Mouse (Mus musculus) fibroblast of lung, adult 2 months (primary cell): ENCODE measurements around the gene Ulk4.
"Not testable (repeated sequence)": the region's sequence is repeated elsewhere in the genome, so short reads cannot be mapped to it uniquely, and the experiment has no call there.

Source experiments
- DNase-seq: peaks from one replicate; pipeline ENCODE4 v3.0.0-alpha.2; 2011; ENCODE audit warnings: low read depth

Ulk4 gene

DNA sequence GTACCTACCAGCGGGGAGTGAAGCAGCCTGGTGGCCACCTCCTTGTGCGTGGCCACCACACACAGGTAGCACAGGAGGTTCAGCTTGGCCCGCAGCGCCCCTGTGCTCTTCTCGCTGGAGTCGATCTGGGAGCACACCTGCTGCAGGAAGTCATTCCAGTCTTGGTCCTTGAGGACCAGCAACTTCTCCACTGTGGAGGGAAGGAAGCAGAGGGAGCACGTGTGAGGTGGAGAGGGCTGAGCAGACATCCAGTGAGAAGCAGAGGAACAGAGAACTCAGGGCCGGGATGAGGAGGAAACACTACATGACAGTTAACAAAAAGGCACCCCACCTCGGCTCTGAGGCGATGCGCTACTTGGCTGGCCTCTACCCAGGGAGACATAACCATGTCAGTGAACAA lies 26.1 kb downstream of the Ulk4 start:
- no peak for DNase-seq

GRCm38 (mm10) chr9:121249805-121250204 lies 27.2 kb downstream of the Ulk4 start:
- DNase-seq = no peak

DNA sequence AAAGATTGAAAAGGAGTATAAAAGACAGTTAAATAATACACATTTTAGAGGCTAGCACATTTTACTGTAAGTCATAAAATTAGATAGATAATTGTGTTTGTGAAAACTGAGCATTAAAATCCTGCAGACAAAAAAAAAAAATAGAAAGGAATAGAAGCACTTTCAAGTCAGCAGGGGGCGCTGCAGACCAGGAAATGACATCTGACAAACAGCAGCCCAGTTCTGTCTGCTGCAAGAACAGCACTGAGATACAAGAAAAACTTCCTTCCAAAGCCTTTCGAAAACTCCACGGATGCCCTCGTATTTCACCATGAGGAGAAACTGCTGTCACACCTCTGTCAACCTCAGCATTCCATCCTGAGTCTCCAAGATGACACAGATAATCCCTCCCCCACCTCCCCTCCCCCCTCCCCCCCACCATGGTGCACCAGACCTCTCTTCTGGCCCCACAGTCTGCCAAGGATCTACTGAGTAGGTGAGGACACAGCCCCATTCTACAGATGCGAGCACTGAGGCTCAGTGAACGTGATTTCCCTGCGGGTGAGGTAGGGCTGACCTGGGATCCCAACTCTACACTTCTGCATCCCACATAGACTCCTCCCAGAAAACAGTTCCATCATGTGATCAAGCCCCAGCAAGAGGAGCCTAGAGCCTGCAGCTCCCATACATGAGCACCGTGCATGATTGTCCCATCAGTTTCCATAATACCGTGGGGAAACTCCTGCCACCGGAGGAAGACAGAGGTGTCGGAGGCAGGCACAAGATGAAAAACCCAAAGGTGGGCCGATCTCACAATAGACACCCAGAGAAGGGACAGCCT lies 28.8 kb downstream of the Ulk4 start:
- peak; percentile 54 for DNase-seq

- DNase-seq = no peak
These were observed 29.9 kb downstream of the Ulk4 start for GRCm38 (mm10) chr9:121247047-121247446.

- no peak for DNase-seq
These were observed 34.7 kb downstream of the Ulk4 start for GRCm38 (mm10) chr9:121242331-121242730.

DNA sequence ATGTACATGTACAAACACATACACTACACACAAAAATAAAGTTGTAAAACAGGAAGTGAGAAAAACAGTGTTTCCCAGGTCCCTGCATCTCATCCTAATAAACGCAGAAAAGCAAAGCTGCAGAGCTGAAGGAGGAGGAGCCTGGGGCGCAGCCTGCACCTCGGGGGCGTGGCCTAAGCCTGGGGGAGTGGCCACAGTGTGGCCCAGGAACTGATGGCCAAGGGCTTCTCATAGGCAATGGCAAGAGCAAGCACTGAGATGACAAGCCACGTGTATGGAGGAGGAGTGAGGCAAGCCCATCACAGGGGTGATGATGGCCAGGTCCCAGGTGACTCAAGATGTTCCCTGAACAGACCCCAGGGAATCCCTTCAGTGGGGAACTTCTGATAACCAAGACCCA lies 35.2 kb downstream of the Ulk4 start:
- no peak for DNase-seq

DNA sequence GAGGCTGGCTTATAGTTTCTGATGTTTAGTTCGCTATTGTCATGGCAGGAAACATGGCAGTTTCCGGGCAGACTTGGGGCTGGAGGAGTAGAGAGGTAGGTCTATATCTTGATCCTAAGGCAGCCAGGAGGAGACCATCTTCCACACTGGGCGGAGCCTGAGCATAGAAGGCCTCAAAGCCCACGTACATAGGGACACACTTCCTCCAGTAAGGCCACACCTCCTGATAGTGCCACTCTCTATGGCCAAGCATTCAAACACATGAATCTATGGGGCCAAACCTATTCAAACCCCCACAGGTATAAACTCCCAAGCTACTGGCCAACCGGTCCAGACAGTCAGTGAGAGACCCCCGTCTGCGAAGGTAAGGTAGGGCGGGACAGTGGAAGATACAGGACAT lies 35.6 kb downstream of the Ulk4 start:
- no peak for DNase-seq

- peak; percentile 53 for DNase-seq
These were observed 36.8 kb downstream of the Ulk4 start for GRCm38 (mm10) chr9:121240242-121240641.

DNA sequence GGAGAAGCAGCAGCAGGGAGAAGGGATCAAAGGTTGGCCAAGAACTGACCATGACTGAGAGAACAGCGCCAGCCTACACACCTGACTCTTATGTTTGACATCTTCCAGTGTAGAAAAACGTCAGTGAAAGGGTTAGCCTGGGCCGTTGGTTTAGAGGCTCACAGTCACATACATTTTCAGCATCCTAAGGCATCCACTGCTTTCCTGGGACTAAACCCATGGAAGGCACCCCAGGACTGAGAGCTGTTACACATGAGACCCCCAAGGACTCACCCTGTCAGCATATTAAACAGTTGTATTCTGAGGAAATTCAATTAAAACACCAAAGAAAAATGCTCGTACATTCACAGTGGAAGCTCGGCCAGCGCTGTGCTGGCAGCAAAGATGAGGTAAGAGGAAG lies 37.4 kb downstream of the Ulk4 start:
- no peak for DNase-seq

- DNase-seq = no peak
These were observed 58.4 kb downstream of the Ulk4 start for GRCm38 (mm10) chr9:121218636-121219035.

DNA sequence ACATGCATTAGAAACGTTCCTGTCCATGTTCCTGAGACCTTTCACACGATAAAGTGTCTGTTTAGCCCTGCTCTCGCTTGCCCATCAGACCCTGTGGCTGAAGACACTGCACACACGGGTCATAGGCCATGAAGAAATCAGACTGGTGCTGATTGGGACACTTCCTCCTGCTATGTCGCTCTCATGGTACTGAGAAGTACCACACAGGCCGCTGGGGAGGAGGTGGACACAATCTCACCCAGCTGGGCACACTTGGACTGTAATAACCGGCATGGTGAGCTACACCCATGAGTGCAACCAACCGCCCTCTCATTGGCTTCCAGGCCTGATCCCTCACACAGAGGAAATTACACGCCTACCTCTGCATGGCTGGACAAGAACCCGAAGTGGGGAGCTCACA lies 58.8 kb downstream of the Ulk4 start:
- no peak for DNase-seq

- DNase-seq = no peak
These were observed 59.3 kb downstream of the Ulk4 start for GRCm38 (mm10) chr9:121217742-121218141.

GRCm38 (mm10) chr9:121216536-121217320 lies 60.3 kb downstream of the Ulk4 start:
- no peak for DNase-seq

GRCm38 (mm10) chr9:121215349-121216000 lies 61.5 kb downstream of the Ulk4 start:
- peak; percentile 28 for DNase-seq

DNA sequence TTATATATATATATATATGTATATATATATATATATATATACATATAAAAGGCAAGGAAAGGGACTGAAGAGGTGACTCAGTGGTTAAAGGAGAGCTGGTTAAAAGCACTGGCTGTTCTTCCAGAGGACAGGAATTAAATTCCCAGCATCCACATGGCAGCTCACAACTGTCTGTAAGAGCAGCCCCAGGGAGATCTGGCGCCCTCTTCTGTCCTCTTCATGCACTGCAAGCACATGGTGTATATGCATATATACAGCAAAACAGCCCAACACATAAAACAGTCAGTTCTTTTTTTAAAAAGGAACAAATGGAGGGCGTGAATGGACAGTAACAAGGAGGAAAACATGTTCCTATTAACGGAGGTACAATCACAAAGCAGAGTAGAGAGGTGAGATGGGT lies 64.7 kb downstream of the Ulk4 start:
- DNase-seq = no peak

DNA sequence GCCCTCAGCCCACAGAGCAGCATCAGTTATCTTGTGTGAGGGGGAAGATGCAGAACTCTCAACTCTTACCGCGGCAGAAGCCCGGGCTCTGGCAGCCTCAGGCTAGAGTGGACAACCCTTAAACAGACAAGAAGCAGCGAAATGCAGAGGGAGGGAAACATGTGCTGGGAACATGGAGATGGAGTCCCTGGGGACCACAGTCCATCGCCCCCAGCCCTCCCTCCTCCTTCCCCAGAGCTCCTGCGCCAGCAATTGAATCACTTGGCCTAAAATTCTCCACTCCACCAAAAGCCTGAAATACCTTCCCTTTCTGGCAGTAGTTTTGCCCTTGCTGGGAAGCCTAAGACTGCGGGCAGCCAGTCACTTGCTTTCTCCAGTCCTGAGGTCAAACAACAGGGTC lies 72.0 kb downstream of the Ulk4 start:
- peak; percentile 12 for DNase-seq

DNA sequence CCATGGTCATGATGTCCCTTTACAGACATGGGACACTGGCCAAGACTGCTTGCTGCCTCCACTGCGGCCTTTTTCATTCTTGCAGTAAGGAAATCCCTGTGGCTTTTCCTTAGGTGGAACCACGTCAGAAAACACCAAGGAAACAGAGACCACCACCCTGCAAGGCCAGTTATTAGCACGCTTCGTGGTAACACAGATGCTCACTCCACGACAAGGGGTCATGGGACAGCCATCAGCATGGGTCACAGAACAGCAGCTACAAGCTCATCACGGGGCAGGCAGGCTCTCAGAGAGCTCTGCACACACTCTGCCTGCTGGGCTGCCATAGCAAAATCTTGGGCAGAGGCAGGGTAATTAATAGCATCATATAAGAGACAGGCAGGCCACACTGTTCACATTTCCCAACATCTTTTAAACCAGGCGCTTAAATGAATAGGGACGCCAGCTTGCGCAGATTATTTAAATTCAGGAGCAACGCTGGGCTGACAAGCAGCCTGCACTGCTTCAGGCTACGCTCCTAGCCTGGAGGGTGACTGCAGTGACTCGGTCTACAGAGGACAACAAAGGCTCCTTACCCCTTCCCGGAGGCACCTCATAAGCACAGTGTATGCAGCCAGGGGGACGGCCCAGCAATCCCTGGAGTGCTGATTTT lies 72.7 kb downstream of the Ulk4 start:
- no peak for DNase-seq

DNA sequence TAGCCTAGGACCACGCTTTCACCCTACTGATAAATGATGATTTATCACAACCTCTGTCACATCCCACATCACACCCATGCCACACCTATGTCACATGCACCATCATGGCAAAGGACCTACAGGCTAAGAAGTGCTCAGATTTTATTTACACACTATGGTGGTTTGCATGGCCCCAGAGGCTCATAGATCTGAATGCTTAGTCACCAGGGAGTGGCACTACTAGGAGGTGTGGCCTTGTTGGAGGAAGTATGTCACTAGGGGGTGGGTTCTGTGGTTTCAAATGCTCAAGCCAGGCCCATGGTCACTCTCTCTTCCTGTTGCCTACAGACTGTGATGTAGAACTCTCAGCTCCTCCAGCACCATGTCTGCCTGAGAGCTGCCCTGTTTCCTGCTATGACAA lies 73.3 kb downstream of the Ulk4 start:
- no peak for DNase-seq

DNA sequence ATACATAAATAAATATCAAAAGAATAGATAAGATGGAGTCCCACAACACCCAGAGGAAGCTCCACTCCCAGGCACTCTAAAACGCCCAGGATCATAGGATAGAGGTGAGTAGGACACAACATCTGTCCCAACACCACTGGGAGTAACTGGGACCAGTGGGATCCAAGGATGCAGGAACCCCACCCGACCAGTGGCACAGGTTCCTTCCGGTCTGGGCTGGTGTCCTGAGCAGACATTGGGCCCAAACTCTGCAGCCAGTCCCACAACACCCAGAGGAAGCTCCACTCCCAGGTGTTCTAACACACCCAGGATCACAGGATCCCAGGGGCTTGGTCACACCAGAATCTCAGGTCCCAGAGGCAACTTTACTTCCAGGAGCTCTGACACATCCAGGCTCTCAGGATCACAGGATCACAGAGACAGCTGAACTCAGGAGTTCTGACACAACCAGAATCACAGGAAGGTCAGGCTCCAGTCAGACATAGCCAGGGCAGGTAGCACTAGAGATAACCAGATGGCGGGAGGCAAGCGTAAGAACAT lies 77.8 kb downstream of the Ulk4 start:
- DNase-seq = not testable (repeated sequence)

DNA sequence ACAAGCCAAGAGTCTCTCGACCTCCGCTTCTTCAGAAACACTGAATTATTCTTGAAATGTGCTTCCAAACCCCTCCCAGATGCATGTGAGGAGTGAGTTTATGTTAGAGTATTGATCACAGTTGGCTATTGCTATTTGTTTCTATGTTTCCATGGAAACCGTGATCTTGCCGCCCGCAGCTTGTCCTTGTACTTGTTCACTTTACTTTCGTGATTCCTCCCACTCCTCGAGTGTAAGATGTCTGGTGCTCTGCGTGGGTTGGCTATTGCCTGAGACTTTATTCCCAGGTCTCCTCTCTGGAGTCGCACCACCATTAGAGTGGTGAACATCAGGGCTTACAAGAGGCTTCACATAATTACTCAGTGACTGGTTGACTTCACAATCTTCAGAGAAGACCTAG lies 80.5 kb downstream of the Ulk4 start:
- DNase-seq = no peak

- DNase-seq = no peak
These were observed 81.9 kb downstream of the Ulk4 start for GRCm38 (mm10) chr9:121195106-121195505.
